Mouse (Mus musculus): Measurements from ENCODE around the gene Fam71d.

Gene Fam71d

DNA sequence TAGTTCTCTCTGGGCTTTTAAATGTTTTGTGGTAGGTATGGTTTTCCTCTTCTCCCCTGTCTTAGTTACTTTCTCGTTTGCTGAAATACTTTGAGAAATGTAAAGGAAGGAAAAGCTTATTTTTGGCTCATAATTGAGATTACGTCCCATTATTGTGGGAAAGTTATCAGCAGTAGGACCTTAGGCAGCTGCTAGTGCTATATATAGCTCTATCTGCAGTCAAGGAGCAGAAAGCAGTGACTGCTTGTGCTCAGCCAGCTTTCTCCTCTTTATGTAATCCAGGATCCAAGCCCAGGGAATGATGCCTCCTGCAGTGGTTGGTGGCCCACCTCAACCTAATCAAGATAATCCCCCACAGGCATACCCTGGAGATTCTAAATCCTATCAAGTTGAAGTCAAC lies 81.9 kb downstream of the Fam71d start:
- no peak for DNase-seq (ENCODE audit: low spot score in 2 of 2)

DNA sequence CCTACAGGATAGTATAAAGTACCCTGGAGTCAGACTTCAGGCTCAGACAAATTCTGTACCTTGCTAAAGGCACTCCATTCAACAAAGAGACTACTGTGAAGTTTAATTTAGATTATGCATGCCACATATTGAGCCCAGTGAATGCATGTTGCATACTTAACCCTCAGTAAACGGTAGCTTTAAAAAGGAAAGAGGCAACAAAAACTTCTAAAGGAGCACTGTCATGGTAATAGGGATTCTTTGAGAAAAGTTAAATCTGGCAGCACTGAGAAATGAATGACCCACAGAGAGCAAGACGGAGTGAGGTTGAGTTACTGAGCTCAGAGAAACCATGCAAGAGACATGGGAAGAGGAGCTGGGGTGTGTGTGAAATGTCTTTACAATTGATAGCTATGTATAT lies 86.6 kb downstream of the Fam71d start:
- DNase-seq (ENCODE audit: low spot score in 2 of 2): no peak

DNA sequence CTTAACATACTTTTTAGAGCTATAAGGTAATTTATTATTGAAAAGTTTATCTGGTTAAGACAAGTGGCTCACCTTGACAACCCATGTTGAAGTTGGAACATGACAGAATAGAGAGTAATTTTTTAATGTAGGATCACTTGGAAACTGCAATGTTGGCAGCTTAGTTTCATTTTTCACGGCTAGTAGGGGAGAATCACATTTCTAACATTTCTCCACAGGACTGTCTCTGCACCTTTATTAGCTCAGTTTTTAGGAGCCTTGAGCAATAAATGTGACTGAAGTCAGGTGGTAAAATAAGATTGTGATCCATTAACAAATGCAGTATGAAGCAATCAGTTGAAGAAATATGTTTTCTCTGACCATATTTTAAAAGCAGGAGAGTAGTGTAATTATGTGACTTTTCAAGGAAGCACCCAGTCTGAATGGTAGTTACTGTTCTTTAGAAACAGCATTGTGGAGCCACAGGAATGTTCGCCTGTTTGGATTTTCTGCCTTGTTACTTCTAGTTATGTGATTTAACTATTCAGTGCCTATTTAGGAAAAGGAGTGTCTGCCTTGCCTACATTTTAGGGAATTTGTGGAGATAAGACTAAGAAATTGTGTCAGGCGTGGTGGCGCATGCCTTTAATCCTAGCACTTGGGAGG lies 87.2 kb downstream of the Fam71d start:
- no peak for DNase-seq (ENCODE audit: low spot score in 2 of 2)

Data from urinary bladder, postnatal 36 days (tissue).